22 mouse cellular contexts compared by ENCODE assay signal in genomic region chr12:69698352-69698751, GRCm38 (mm10). TPM values are rescaled to one million over a fixed set of nuclear protein-coding genes. Genes with fewer than 3 reads are reported as not detected.
DNase-seq lines count a peak whose midpoint lies in the region; ATAC-seq and TF ChIP-seq lines count a peak whose summit lies in the region.
"Had no signal": no experiment of that assay in that cellular context is flagged by ENCODE, and none has a peak within 500 bp of the region (broad histone marks: within the 10 kb centered on the region; RNA-seq: fewer than 3 reads in every experiment).

No protein-coding gene starts in this region.

- H3ac ChIP-seq in myocyte (ENCODE audit: control insufficient read depth, insufficient read length), result no peak overlapping the region

- WGBS in limb, embryonic 13.5 days, result 82% methylated on average over 6 of the region's 6 CpGs
- 94% methylated on average over 6 of the region's 6 CpGs for WGBS in limb, embryonic 10.5 days
- 84% methylated on average over 6 of the region's 6 CpGs for WGBS in limb, embryonic 14.5 days

- no peaks in the 10 kb centered on the region for H3K79me2 ChIP-seq in myocyte (ENCODE audit: control insufficient read depth, insufficient read depth)

- peak; percentile 40 for ATAC-seq in limb, embryonic 13.5 days (ENCODE audit: low FRiP score, low read depth)
- ATAC-seq in limb, embryonic 14.5 days (ENCODE audit: low FRiP score, low read depth), result peak; percentile 75
- ATAC-seq: activated CD4-positive, CD25-positive, alpha-beta regulatory T cell, adult 4 months; forebrain, embryonic 14.5 days; forebrain, embryonic 16.5 days; Patski had no signal

- H3K27me3 ChIP-seq in limb, embryonic 13.5 days, result no peaks in the 10 kb centered on the region
- no peaks in the 10 kb centered on the region for H3K27me3 ChIP-seq in limb, embryonic 10.5 days (ENCODE audit: low read depth, poor library complexity, severe bottlenecking)
- H3K27me3 ChIP-seq in limb, embryonic 14.5 days (ENCODE audit: control insufficient read depth, insufficient read depth, low read length), result no peaks in the 10 kb centered on the region
- H3K27me3 ChIP-seq in myocyte (ENCODE audit: control insufficient read depth, insufficient read depth, insufficient read length), result no peaks in the 10 kb centered on the region
- H3K27me3 ChIP-seq: embryonic facial prominence, embryonic 13.5 days; forebrain, embryonic 12.5 days; Patski had no signal

- no peak overlapping the region for H3K27ac ChIP-seq in limb, embryonic 13.5 days
- H3K27ac ChIP-seq in limb, embryonic 10.5 days, result no peak overlapping the region
- H3K27ac ChIP-seq in limb, embryonic 14.5 days (replicated peaks; ENCODE audit: low read depth, low read length), result no peak overlapping the region
- H3K27ac ChIP-seq: embryonic facial prominence, embryonic 13.5 days; forebrain, embryonic 10.5 days; forebrain, embryonic 12.5 days had no signal

- intact Hi-C loops in left cerebral cortex, postnatal 36 days (cut with DNase I), result no loop called here

- no peak for DNase-seq in limb, embryonic 10.5 days (ENCODE audit: low spot score)
- DNase-seq in limb, embryonic 14.5 days (ENCODE audit: low spot score), result no peak
- DNase-seq in left cerebral cortex, postnatal 36 days (ENCODE audit: low spot score in 2 of 2), result no peak
- no peak for DNase-seq in MN1 (ENCODE audit: low spot score)
- DNase-seq: adrenal gland, adult 8-10 months; adrenal gland, postnatal 14 days; adrenal gland, postnatal 36 days; cerebellum, adult 11-12 months; cerebellum, adult 2 months; cerebellum, adult 9-10 months; cerebellum, postnatal 10 days; cerebellum, postnatal 25 days had no signal

- peaks cover 38% of the 10 kb centered on the region for H3K36me3 ChIP-seq in limb, embryonic 13.5 days
- peaks cover 33% of the 10 kb centered on the region for H3K36me3 ChIP-seq in limb, embryonic 10.5 days
- H3K36me3 ChIP-seq in limb, embryonic 14.5 days (ENCODE audit: control insufficient read depth, insufficient read depth, low read length), result 0 out of 2 replicates have a peak, but pooled peaks cover 11% of the 10 kb centered on the region
- H3K36me3 ChIP-seq in myocyte (ENCODE audit: control insufficient read depth, insufficient read depth), result no peaks in the 10 kb centered on the region

- no peak overlapping the region for H3K4me2 ChIP-seq in limb, embryonic 13.5 days (replicated peaks)
- no peak overlapping the region for H3K4me2 ChIP-seq in limb, embryonic 14.5 days (replicated peaks; ENCODE audit: low read depth, low read length, severe bottlenecking)
- peak overlapping the region; percentile 33 for H3K4me2 ChIP-seq in myocyte (ENCODE audit: low read depth)
- H3K4me2 ChIP-seq: embryonic facial prominence, embryonic 13.5 days; forebrain, embryonic 12.5 days had no signal

- no peak for TF ChIP-seq POLR2A in limb, embryonic 14.5 days (IDR thresholded peaks at IDR 0.05; ENCODE audit: borderline replicate concordance, extremely low read depth, insufficient read depth, insufficient read length)
- no peak for TF ChIP-seq POLR2A in myocyte (IDR thresholded peaks at IDR 0.05; ENCODE audit: insufficient read length, low read depth)

- H3K4me3 ChIP-seq in limb, embryonic 13.5 days, result no peak overlapping the region
- H3K4me3 ChIP-seq in limb, embryonic 10.5 days, result no peak overlapping the region
- no peak overlapping the region for H3K4me3 ChIP-seq in limb, embryonic 14.5 days (replicated peaks; ENCODE audit: low read length)
- no peak overlapping the region for H3K4me3 ChIP-seq in myocyte
- H3K4me3 ChIP-seq: embryonic facial prominence, embryonic 13.5 days; erythroblast, embryonic 14.5 days; forebrain, embryonic 10.5 days; forebrain, embryonic 12.5 days had no signal

- no peaks in the 10 kb centered on the region for H3K9me3 ChIP-seq in limb, embryonic 13.5 days
- no peaks in the 10 kb centered on the region for H3K9me3 ChIP-seq in limb, embryonic 10.5 days (replicated peaks)
- no peaks in the 10 kb centered on the region for H3K9me3 ChIP-seq in limb, embryonic 14.5 days (ENCODE audit: control insufficient read depth, low read length)
- H3K9me3 ChIP-seq: embryonic facial prominence, embryonic 13.5 days; forebrain, embryonic 10.5 days; forebrain, embryonic 12.5 days had no signal

- H3K4me1 ChIP-seq in limb, embryonic 13.5 days, result no peaks in the 10 kb centered on the region
- no peaks in the 10 kb centered on the region for H3K4me1 ChIP-seq in limb, embryonic 10.5 days
- H3K4me1 ChIP-seq in limb, embryonic 14.5 days (ENCODE audit: control insufficient read depth, insufficient read depth, low read length), result no peaks in the 10 kb centered on the region
- H3K4me1 ChIP-seq: embryonic facial prominence, embryonic 13.5 days; forebrain, embryonic 10.5 days; forebrain, embryonic 12.5 days had no signal

- H3K9ac ChIP-seq in limb, embryonic 13.5 days, result no peak overlapping the region
- no peak overlapping the region for H3K9ac ChIP-seq in limb, embryonic 14.5 days (ENCODE audit: low read depth, low read length, severe bottlenecking)
- H3K9ac ChIP-seq: embryonic facial prominence, embryonic 13.5 days; forebrain, embryonic 12.5 days had no signal

TF ChIP-seq in myocyte, 11 proteins besides CTCF, POLR2A, EP300 and RAD21:
- TF ChIP-seq TCF12 (IDR thresholded peaks at IDR 0.05; ENCODE audit: insufficient read depth, poor library complexity, severe bottlenecking) (peak; percentile 1), TCF3 (IDR thresholded peaks at IDR 0.05; ENCODE audit: insufficient read length, low read depth) (no peak), E2F4 (IDR thresholded peaks at IDR 0.05; ENCODE audit: insufficient read depth) (no peak), REST (IDR thresholded peaks at IDR 0.05; ENCODE audit: insufficient read depth, insufficient read length) (no peak), POLR2AphosphoS2 (IDR thresholded peaks at IDR 0.05; ENCODE audit: insufficient read length, low read depth) (no peak), CEBPB (IDR thresholded peaks at IDR 0.05; ENCODE audit: insufficient read depth, poor library complexity, severe bottlenecking) (no peak), MYOD1 (IDR thresholded peaks at IDR 0.05; ENCODE audit: control insufficient read depth in 1 of 3, insufficient read length in 2 of 3, low read depth in 2 of 3) (peak in 2 of 3 experiments; percentile 37 to 73), MAX (IDR thresholded peaks at IDR 0.05; ENCODE audit: low read depth) (no peak), SRF (IDR thresholded peaks at IDR 0.05; ENCODE audit: control insufficient read depth, insufficient read length, low read depth) (no peak), USF1 (IDR thresholded peaks at IDR 0.05; ENCODE audit: low read depth) (no peak), MYOG (IDR thresholded peaks at IDR 0.05; ENCODE audit: control insufficient read depth in 1 of 3, insufficient read depth in 1 of 3, insufficient read length in 2 of 3, low read depth in 2 of 3) (peak in 1 of 3 experiments; percentile 60)
TF ChIP-seq in myocyte: peak in this region for 3.

RNA-seq across cellular contexts. Expression of gene Sos2, which starts 16.7 kb away (rescaled TPM):
- 11.3 and 12.6 TPM in 2 replicates for polyA plus RNA-seq in limb, embryonic 13.5 days (2015; fragmentation: Nextera tagmentation; extraction: Ambion mirVana)
- polyA plus RNA-seq in limb, embryonic 10.5 days (2016; fragmentation: Nextera tagmentation; extraction: Ambion mirVana), result 8.3 and 10.0 TPM in 2 replicates
- 34.4 and 37.1 TPM in 2 replicates for polyA plus RNA-seq in limb, embryonic 14.5 days (2012; rRNA removed)
- 13.3 and 13.5 TPM in 2 replicates for polyA plus RNA-seq in limb, embryonic 14.5 days (2014; fragmentation: Nextera tagmentation; extraction: Ambion mirVana)
- polyA plus RNA-seq in myocyte (2012; fragmentation: generic; extraction: Trizol), result 6.0 TPM
- 10 to 100 TPM; 30.8 to 33.7 TPM for total RNA-seq in left cerebral cortex, postnatal 36 days (2021)

RNA-seq across cellular contexts. Expression of gene L2hgdh, which starts 26.3 kb away (rescaled TPM):
- 17.8 and 20.1 TPM in 2 replicates for polyA plus RNA-seq in limb, embryonic 13.5 days (2015; fragmentation: Nextera tagmentation; extraction: Ambion mirVana)
- 21.3 and 22.7 TPM in 2 replicates for polyA plus RNA-seq in limb, embryonic 10.5 days (2016; fragmentation: Nextera tagmentation; extraction: Ambion mirVana)
- 14.7 and 14.9 TPM in 2 replicates for polyA plus RNA-seq in limb, embryonic 14.5 days (2012; rRNA removed)
- polyA plus RNA-seq in limb, embryonic 14.5 days (2014; fragmentation: Nextera tagmentation; extraction: Ambion mirVana), result 14.5 and 17.4 TPM in 2 replicates
- polyA plus RNA-seq in myocyte (2012; fragmentation: generic; extraction: Trizol), result 2.8 TPM
- 10 to 100 TPM; 15.4 to 18.6 TPM for total RNA-seq in left cerebral cortex, postnatal 36 days (2021)

RNA-seq across cellular contexts. Expression of gene Atp5s, which starts 26.4 kb away (rescaled TPM):
- polyA plus RNA-seq in limb, embryonic 13.5 days (2015; fragmentation: Nextera tagmentation; extraction: Ambion mirVana), result 30.5 and 37.3 TPM in 2 replicates
- 26.3 and 27.9 TPM in 2 replicates for polyA plus RNA-seq in limb, embryonic 10.5 days (2016; fragmentation: Nextera tagmentation; extraction: Ambion mirVana)
- polyA plus RNA-seq in limb, embryonic 14.5 days (2012; rRNA removed), result 26.1 and 29.4 TPM in 2 replicates
- 30.8 and 36.1 TPM in 2 replicates for polyA plus RNA-seq in limb, embryonic 14.5 days (2014; fragmentation: Nextera tagmentation; extraction: Ambion mirVana)
- 9.3 TPM for polyA plus RNA-seq in myocyte (2012; fragmentation: generic; extraction: Trizol)
- total RNA-seq in left cerebral cortex, postnatal 36 days (2021), result 10 to 100 TPM; 32.0 to 34.7 TPM
